In genomic region chr2:29588006-29588405, GRCm38 (mm10) we compare ENCODE assay signal across 18 mouse cellular contexts. TPM values are rescaled to one million over a fixed set of nuclear protein-coding genes. Genes with fewer than 3 reads are reported as not detected.
DNase-seq lines count a peak whose midpoint lies in the region; ATAC-seq lines count a peak whose summit lies in the region.
"Had no signal": no experiment of that assay in that cellular context is flagged by ENCODE, and none has a peak within 500 bp of the region (broad histone marks: within the 10 kb centered on the region; RNA-seq: fewer than 3 reads in every experiment).

No protein-coding gene starts in this region.

- no peaks in the 10 kb centered on the region for H3K9me3 ChIP-seq in heart, embryonic 11.5 days (replicated peaks; ENCODE audit: control insufficient read depth, low read length)
- H3K9me3 ChIP-seq: embryonic facial prominence, embryonic 13.5 days; heart, embryonic 15.5 days; limb, embryonic 10.5 days; liver, embryonic 12.5 days; midbrain, embryonic 12.5 days had no signal

- no peaks in the 10 kb centered on the region for H3K4me1 ChIP-seq in heart, embryonic 11.5 days (ENCODE audit: control insufficient read depth, insufficient read depth, low read length)
- H3K4me1 ChIP-seq: embryonic facial prominence, embryonic 13.5 days; liver, embryonic 12.5 days had no signal

- H3K27me3 ChIP-seq in heart, embryonic 11.5 days (ENCODE audit: control insufficient read depth, insufficient read depth, low read length): 0 out of 2 replicates have a peak, but pooled peaks cover 4% of the 10 kb centered on the region
- H3K27me3 ChIP-seq: embryonic facial prominence, embryonic 13.5 days; midbrain, embryonic 12.5 days had no signal

- H3K9ac ChIP-seq in heart, embryonic 11.5 days (ENCODE audit: low read depth, low read length): no peak overlapping the region
- H3K9ac ChIP-seq: embryonic facial prominence, embryonic 13.5 days; heart, embryonic 15.5 days; liver, embryonic 12.5 days; midbrain, embryonic 12.5 days had no signal

- peak; percentile 8 to 40 for DNase-seq in adrenal gland, postnatal 36 days
- DNase-seq in adrenal gland, adult 8-10 months: no peak
- peak; percentile 47 to 52 for DNase-seq in heart, adult 18-20 months
- peak; percentile 5 for DNase-seq in lung, postnatal 14 days
- no peak for DNase-seq in lung, postnatal 25 days (ENCODE audit: low spot score)
- no peak for DNase-seq in urinary bladder, postnatal 10 days (ENCODE audit: low spot score)
- DNase-seq: gastrocnemius, postnatal 14 days; kidney, adult 18-20 months; thymus, postnatal 25 days had no signal

- H3K36me3 ChIP-seq in heart, embryonic 11.5 days (ENCODE audit: control insufficient read depth, insufficient read depth, low read length): no peaks in the 10 kb centered on the region
- H3K36me3 ChIP-seq: embryonic facial prominence, embryonic 13.5 days; heart, embryonic 15.5 days; limb, embryonic 10.5 days; liver, embryonic 12.5 days; midbrain, embryonic 12.5 days had no signal

- ATAC-seq in heart, embryonic 11.5 days (replicated peaks; ENCODE audit: insufficient number of reproducible peaks, low FRiP score, low TSS enrichment): no peak
- ATAC-seq: hindbrain, embryonic 16.5 days; liver, embryonic 12.5 days had no signal

- no peak overlapping the region for H3K4me2 ChIP-seq in heart, embryonic 11.5 days
- H3K4me2 ChIP-seq: embryonic facial prominence, embryonic 13.5 days; heart, embryonic 15.5 days; liver, embryonic 12.5 days; midbrain, embryonic 12.5 days had no signal

- H3K4me3 ChIP-seq in heart, embryonic 11.5 days (ENCODE audit: low read depth, low read length): no peak overlapping the region
- H3K4me3 ChIP-seq: embryonic facial prominence, embryonic 13.5 days; heart, embryonic 15.5 days; limb, embryonic 10.5 days; liver, embryonic 12.5 days; midbrain, embryonic 12.5 days had no signal

- H3K27ac ChIP-seq in heart, embryonic 11.5 days (ENCODE audit: low read depth, low read length): no peak overlapping the region
- H3K27ac ChIP-seq: embryonic facial prominence, embryonic 13.5 days; heart, embryonic 15.5 days; limb, embryonic 10.5 days; liver, embryonic 12.5 days; macrophage; midbrain, embryonic 12.5 days; stomach, postnatal 0 days had no signal

- WGBS in heart, embryonic 11.5 days (ENCODE audit: insufficient replicate concordance): 55% methylated on average over 4 of the region's 4 CpGs

RNA-seq across cellular contexts. Expression of gene Rapgef1, which starts 31.5 kb away (rescaled TPM):
- total RNA-seq in adrenal gland, postnatal 36 days (2021): 10 to 100 TPM; 45.4 to 49.9 TPM
- total RNA-seq in adrenal gland, adult 8-10 months (2022): 10 to 100 TPM; 48.7 to 53.6 (median 52.8) TPM
- total RNA-seq in heart, adult 18-20 months (2021): 100 to 1,000 TPM in 1 of 2 experiments, 10 to 100 TPM in 1; 100.0 to 108 TPM
- polyA plus RNA-seq in heart, embryonic 11.5 days (2014; fragmentation: Nextera tagmentation; extraction: Ambion mirVana): 9.1 and 9.8 TPM in 2 replicates

Comparison
In these comparisons a context has a peak if more than half of its experiments do, and no peak if none do; other contexts are left out.
1. DNase-seq: peak in adrenal gland, postnatal 36 days (2 of 2), heart, adult 18-20 months (2 of 2) and lung, postnatal 14 days (single experiment); none in adrenal gland, adult 8-10 months (single experiment), lung, postnatal 25 days (single experiment) and urinary bladder, postnatal 10 days (single experiment).